Mouse (Mus musculus) forebrain, embryonic 10.5 days (tissue): ENCODE measurements at regions not wholly inside any gene's neighbourhood (a gene's known extent, or its start where the extent isn't known, plus 50 kb on each side); places are given as distances from the start of the nearest gene placed in this dataset.

Experiments used
- DNase-seq: peaks from one replicate; pipeline ENCODE4 v3.0.0-alpha.2; 2017; ENCODE audit warnings: low spot score; ENCODE audit errors: extremely low spot score
- H3K27ac ChIP-seq: fragments of 300-500 bp; sonication (generic); 2 replicates; pipeline ENCODE4 v1.5.1; 2016; ENCODE audit warnings: mild to moderate bottlenecking
- H3K27me3 ChIP-seq: fragments of 300-500 bp; sonication (generic); 2 replicates; pipeline ENCODE4 v1.6.1; 2016; ENCODE audit warnings: mild to moderate bottlenecking; ENCODE audit not compliant: poor library complexity, severe bottlenecking
- H3K36me3 ChIP-seq: fragments of 300-500 bp; sonication (generic); replicated peaks from 2 replicates; pipeline ENCODE4 v1.6.1; 2016; ENCODE audit warnings: mild to moderate bottlenecking, moderate library complexity
- H3K4me1 ChIP-seq: fragments of 300-500 bp; sonication (generic); 2 replicates; pipeline ENCODE4 v1.6.1; 2016
- H3K4me3 ChIP-seq: fragments of 300-500 bp; sonication (generic); 2 replicates; pipeline ENCODE4 v1.5.1; 2016; ENCODE audit warnings: mild to moderate bottlenecking, moderate library complexity
- H3K9me3 ChIP-seq: fragments of 300-500 bp; sonication (generic); 2 replicates; pipeline ENCODE4 v1.6.1; 2016; ENCODE audit warnings: mild to moderate bottlenecking, moderate library complexity
- WGBS: fragments of 180-500 bp; shearing (Covaris S2); methylation state at CpG from one replicate; pipeline ENCODE4 v1.1.7; 2016; 5-methylcytosine and 5-hydroxymethylcytosine counted together

DNA sequence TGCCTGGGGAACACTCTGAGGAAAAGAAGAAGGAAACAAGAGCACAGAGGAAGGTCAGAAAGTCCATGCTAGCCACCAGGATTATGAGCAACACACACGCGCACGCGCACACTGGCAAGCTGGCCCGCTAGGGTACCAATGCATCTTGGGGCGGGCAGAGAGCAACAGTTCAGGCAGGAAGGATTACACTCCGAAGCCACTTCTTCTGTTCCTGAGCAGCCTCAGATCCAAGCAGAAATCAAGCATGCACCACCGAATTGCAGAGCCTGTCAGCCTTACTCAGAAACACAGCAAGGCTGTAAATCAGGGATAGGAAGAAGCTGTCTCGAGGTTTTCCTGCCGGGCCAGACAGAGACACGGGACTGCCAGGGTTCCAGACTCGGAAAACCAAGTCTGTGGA, 615.8 kb upstream of the Adam5 start:
- Histone ChIP-seq H3K36me3 (no peaks in the 10 kb centered on the region), H3K27ac (peak overlapping the region; percentile 56), H3K4me1 (peaks cover 27% of the 10 kb centered on the region), H3K27me3 (peaks cover 27% of the 10 kb centered on the region), H3K4me3 (no peak overlapping the region), H3K9me3 (no peaks in the 10 kb centered on the region)
- WGBS, result 66% methylated on average over 12 of the region's 12 CpGs
- DNase-seq, result no peak

DNA sequence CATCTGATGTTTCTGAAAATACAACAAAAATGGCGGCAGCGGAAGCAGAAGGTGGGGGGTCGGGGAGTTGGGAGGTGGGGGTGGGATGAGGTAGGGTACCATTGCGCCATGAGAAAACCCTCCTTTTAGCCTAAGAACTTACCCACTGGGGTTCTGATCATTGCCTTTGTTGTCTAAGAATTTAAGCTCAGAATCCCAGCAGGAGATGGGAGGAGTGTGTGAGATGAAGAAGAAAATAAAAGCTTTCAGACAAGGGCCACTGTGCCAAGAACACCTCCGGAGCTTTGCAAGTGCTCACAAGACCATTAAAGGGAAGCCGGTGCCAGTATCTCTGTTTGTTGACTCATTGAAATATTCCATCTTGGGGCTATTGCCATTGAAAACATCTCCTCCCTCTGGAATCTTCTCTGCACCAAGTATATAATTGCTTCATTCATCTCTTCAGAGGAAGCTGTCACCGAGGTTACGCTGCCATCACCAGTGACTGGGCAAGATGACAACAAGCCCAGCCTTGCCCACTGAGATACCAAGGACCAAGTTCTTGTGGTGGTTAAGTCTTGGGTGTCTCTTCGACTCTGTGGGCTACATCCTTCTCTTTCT, 614.0 kb upstream of the Adam5 start:
- DNase-seq, result no peak
- Histone ChIP-seq H3K4me3 (no peak overlapping the region), H3K36me3 (no peaks in the 10 kb centered on the region), H3K27ac (no peak overlapping the region), H3K4me1 (peaks cover 27% of the 10 kb centered on the region), H3K9me3 (peaks cover 5% of the 10 kb centered on the region; the same call in 1 of the 2 replicates), H3K27me3 (peaks cover 27% of the 10 kb centered on the region)
- 80% methylated on average over 9 of the region's 9 CpGs for WGBS

DNA sequence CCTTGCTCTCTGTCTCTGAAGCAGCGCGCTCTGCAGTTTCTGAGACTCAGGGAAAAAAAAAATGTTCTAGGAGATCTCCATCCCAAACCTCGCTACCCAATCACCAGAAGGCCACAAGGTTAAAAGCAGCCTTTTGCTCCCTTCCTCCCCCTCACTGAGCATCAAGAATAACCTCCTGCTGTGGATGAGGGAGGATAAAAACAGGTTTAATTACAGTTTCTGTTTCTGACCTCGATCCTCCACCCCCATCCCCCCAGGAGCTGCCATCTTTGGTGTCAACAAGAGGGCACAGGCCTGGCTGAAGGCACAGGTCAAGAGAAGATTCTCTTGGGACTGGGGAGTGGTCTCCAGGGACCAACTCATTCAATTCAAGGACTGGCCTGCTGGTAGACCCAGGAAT, 613.0 kb upstream of the Adam5 start:
- Histone ChIP-seq H3K4me3 (no peak overlapping the region), H3K9me3 (peaks cover 5% of the 10 kb centered on the region; the same call in 1 of the 2 replicates), H3K27me3 (peaks cover 27% of the 10 kb centered on the region), H3K4me1 (peaks cover 27% of the 10 kb centered on the region), H3K27ac (no peak overlapping the region), H3K36me3 (no peaks in the 10 kb centered on the region)
- DNase-seq, result no peak
- WGBS, result 31% methylated on average over 4 of the region's 4 CpGs

- WGBS, result 21% methylated on average over 5 of the region's 5 CpGs
- peak overlapping the region; percentile 54 for H3K27ac ChIP-seq
These were observed 606.4 kb upstream of the Adam5 start for GRCm38 (mm10) chr8:25430552-25430951.

DNA sequence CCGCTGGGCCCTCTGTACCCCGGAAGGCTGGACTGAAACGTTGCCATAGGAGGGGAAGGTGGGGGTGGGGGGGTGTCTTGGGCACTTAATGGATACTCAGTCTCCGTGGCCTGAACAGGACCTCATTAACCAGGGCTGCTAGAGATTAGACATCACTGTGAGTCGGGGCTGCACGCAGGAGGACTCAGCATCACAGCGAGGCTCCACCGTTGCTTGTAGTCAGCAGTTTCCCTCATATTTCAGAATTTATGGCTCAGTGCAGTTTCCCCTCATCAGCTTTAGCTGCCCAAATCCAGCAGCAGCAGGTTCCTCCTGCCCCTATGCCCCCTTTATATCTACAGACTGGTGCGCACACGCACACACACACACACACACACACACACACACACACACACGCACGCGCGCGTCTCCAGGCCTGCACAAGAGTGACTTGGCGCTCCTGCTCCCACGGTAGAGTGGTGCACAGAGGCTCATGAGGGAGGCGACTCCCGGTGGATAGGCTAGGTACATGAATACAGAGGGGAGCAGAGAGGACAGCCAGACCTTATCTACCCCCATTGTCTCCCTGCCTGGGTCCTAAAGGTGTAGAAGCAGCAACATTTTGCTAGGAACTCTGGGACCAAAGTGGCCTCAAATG, 605.8 kb upstream of the Adam5 start:
- Histone ChIP-seq H3K4me3 (no peak overlapping the region), H3K27me3 (no peaks in the 10 kb centered on the region), H3K4me1 (peaks cover 27% of the 10 kb centered on the region), H3K27ac (peak overlapping the region; percentile 54), H3K9me3 (peaks cover 14% of the 10 kb centered on the region), H3K36me3 (no peaks in the 10 kb centered on the region)
- WGBS, result 70% methylated on average over 19 of the region's 19 CpGs
- DNase-seq, result no peak

More at GRCm38 (mm10) chr8:25430552-25430951, 606.4 kb upstream of the Adam5 start:
- Histone ChIP-seq H3K9me3 (peaks cover 14% of the 10 kb centered on the region), H3K4me3 (no peak overlapping the region), H3K27me3 (no peaks in the 10 kb centered on the region), H3K4me1 (peaks cover 27% of the 10 kb centered on the region), H3K36me3 (no peaks in the 10 kb centered on the region)
- peak; percentile 21 for DNase-seq

GRCm38 (mm10) chr8:25428761-25429160, 604.6 kb upstream of the Adam5 start:
- peak overlapping the region; percentile 6; the same call in 1 of the 2 replicates for H3K27ac ChIP-seq
- WGBS, result 80% methylated on average over 2 of the region's 2 CpGs
- peaks cover 14% of the 10 kb centered on the region for H3K9me3 ChIP-seq
- no peak for DNase-seq
- H3K36me3 ChIP-seq, result no peaks in the 10 kb centered on the region
- H3K27me3 ChIP-seq, result no peaks in the 10 kb centered on the region
- no peak overlapping the region for H3K4me3 ChIP-seq
- peaks cover 27% of the 10 kb centered on the region for H3K4me1 ChIP-seq

DNA sequence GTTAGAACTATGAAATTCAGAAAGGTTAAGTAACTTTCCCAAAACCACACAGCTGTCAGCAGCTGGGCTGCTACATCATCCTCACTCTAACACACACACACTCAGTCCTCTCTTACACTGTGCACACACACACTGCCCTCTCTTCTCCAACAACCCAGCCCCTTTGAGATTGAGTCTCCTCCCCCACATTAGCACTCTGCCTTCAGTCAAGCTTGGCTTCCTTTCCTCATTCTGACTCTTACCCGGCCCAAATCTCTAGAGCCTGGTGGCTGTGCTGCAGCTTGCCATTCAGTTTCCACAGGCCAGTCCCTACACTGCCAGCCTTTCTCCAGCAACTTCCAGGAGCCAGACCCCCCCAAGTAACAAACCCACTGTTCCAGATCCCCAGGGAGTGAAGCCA, 602.0 kb upstream of the Adam5 start:
- Histone ChIP-seq H3K36me3 (no peaks in the 10 kb centered on the region), H3K4me1 (peaks cover 27% of the 10 kb centered on the region), H3K4me3 (no peak overlapping the region), H3K27me3 (no peaks in the 10 kb centered on the region), H3K27ac (0 out of 2 replicates have a peak overlapping the region, but pooled peaks have one; percentile 8), H3K9me3 (no peaks in the 10 kb centered on the region)
- no peak for DNase-seq
- WGBS, result 48% methylated on average over 1 of the region's 1 CpGs

DNA sequence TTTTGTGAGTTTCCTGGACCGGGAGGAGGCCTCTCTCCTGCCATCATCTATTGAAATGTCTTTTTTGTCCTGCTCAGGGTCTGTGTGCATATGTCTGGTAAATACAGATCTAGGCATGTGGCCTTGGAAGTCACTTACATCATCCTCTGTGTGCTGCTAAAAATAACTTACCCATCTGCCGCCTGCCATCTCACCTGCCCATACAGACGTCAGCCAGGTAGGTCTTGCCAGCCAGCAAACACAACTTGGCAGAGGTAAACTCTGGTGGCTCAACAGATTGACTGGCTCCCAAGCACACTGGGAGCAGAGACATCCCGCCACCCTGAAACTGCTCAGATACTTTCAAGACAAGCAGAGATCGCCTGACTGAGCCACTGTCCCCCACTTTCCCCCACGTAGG, 597.3 kb upstream of the Adam5 start:
- DNase-seq, result no peak
- 90% methylated on average over 6 of the region's 6 CpGs for WGBS
- Histone ChIP-seq H3K27ac (no peak overlapping the region), H3K27me3 (no peaks in the 10 kb centered on the region), H3K36me3 (no peaks in the 10 kb centered on the region), H3K4me3 (no peak overlapping the region), H3K4me1 (no peaks in the 10 kb centered on the region), H3K9me3 (no peaks in the 10 kb centered on the region)

GRCm38 (mm10) chr8:25410536-25410935, 586.4 kb upstream of the Adam5 start:
- Histone ChIP-seq H3K4me1 (no peaks in the 10 kb centered on the region), H3K27me3 (no peaks in the 10 kb centered on the region), H3K27ac (no peak overlapping the region), H3K9me3 (peaks cover 6% of the 10 kb centered on the region; the same call in 1 of the 2 replicates), H3K36me3 (no peaks in the 10 kb centered on the region), H3K4me3 (no peak overlapping the region)
- 90% methylated on average over 5 of the region's 5 CpGs for WGBS
- DNase-seq, result no peak

GRCm38 (mm10) chr8:25407862-25408261, 583.7 kb upstream of the Adam5 start:
- no peak overlapping the region for H3K4me3 ChIP-seq
- H3K4me1 ChIP-seq, result no peaks in the 10 kb centered on the region; the same call in 1 of the 2 replicates
- no peaks in the 10 kb centered on the region for H3K36me3 ChIP-seq
- H3K27me3 ChIP-seq, result no peaks in the 10 kb centered on the region
- 90% methylated on average over 5 of the region's 5 CpGs for WGBS
- DNase-seq, result no peak
- no peak overlapping the region for H3K27ac ChIP-seq
- H3K9me3 ChIP-seq, result peaks cover 6% of the 10 kb centered on the region; the same call in 1 of the 2 replicates

GRCm38 (mm10) chr8:25392766-25393166, 568.6 kb upstream of the Adam5 start:
- peaks cover 65% of the 10 kb centered on the region for H3K4me1 ChIP-seq
- peak overlapping the region; percentile 16; the same call in 1 of the 2 replicates for H3K4me3 ChIP-seq
- H3K9me3 ChIP-seq, result no peaks in the 10 kb centered on the region
- peaks cover 67% of the 10 kb centered on the region for H3K27me3 ChIP-seq
- DNase-seq, result peak; percentile 41
- WGBS, result 5% methylated on average over 6 of the region's 6 CpGs
- peak overlapping the region; percentile 66 for H3K27ac ChIP-seq
- no peaks in the 10 kb centered on the region for H3K36me3 ChIP-seq

DNA sequence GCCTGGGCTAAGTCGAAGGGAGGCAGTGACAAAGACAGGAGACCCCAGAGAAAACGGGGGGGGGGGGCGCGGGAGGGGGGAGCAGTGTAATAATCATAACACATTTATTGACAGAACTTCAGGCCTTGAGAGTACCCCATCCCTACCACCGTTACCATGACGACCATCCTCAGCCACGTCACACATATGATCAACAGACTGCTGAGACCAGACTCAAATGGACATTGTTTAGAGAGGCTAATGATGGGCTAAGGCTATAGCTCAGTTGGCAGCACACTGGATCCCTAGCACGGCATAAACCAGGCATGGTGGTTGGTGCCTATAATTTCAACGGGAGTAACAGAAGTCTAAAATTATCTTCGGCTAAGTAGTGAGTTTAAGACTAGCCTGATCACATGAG, 565.8 kb upstream of the Adam5 start:
- 52% methylated on average over 9 of the region's 10 CpGs for WGBS
- no peak for DNase-seq
- peak overlapping the region; percentile 75 for H3K27ac ChIP-seq
- no peak overlapping the region for H3K4me3 ChIP-seq
- H3K9me3 ChIP-seq, result no peaks in the 10 kb centered on the region
- H3K27me3 ChIP-seq, result peaks cover 45% of the 10 kb centered on the region
- no peaks in the 10 kb centered on the region for H3K36me3 ChIP-seq
- peaks cover 55% of the 10 kb centered on the region for H3K4me1 ChIP-seq

DNA sequence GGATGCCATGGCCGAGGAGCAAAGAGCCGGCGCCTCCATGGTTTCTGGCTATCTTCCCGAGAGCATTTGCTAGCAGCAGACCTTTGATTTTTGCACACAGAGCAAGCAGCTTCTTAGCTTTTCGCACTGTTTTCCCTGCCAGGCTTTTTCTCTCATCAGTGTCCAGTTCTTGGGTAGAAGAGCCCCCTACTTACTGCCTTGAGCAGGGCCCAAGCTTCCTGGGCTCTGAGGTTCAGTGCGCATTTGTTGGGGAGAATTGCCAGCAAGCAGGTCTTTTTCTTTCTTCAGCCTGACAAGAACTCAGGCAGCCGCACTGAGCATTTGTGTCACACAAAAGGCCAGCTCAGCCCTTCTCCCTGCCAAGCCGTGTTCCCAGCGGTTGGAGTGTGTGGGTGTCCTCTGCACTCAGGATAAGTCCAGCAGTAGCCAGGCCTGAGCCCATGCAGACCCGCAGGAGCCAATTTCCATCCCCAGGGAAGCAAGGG, 565.2 kb upstream of the Adam5 start:
- Histone ChIP-seq H3K27ac (peak overlapping the region; percentile 75), H3K36me3 (no peaks in the 10 kb centered on the region), H3K4me1 (peaks cover 51% of the 10 kb centered on the region), H3K9me3 (no peaks in the 10 kb centered on the region), H3K4me3 (no peak overlapping the region), H3K27me3 (peaks cover 39% of the 10 kb centered on the region)
- DNase-seq, result peak; percentile 22
- 34% methylated on average over 10 of the region's 10 CpGs for WGBS
